Mouse (Mus musculus) stomach, postnatal 0 days (tissue): ENCODE results near the gene Cyp1a1.

ENCODE experiments used
- CTCF ChIP-seq: IDR thresholded peaks from 2 replicates; pipeline ENCODE4 v1.5.1; 2016; ENCODE audit warnings: antibody characterized with exemption, low read depth, mild to moderate bottlenecking, moderate library complexity
- EP300 ChIP-seq: optimal IDR thresholded peaks from 2 replicates; pipeline ENCODE3; 2016; ENCODE audit warnings: antibody characterized with exemption

GRCm38 (mm10) chr9:57664616-57665015, 23.1 kb upstream of the Cyp1a1 start:
- no peak for TF ChIP-seq CTCF
- no peak for TF ChIP-seq EP300
